Mouse (Mus musculus) frontal cortex, postnatal 36 days (tissue): ENCODE data around the gene Pramel6.
"Not testable (repeated sequence)": the region's sequence is repeated elsewhere in the genome, so short reads cannot be mapped to it uniquely, and the experiment has no call there.

Experiments used
- DNase-seq, 2 experiments: peaks; one replicate each; pipeline ENCODE4 v3.0.0; 2022; ENCODE audit warnings: low spot score in 2 of 2

Gene Pramel6

DNA sequence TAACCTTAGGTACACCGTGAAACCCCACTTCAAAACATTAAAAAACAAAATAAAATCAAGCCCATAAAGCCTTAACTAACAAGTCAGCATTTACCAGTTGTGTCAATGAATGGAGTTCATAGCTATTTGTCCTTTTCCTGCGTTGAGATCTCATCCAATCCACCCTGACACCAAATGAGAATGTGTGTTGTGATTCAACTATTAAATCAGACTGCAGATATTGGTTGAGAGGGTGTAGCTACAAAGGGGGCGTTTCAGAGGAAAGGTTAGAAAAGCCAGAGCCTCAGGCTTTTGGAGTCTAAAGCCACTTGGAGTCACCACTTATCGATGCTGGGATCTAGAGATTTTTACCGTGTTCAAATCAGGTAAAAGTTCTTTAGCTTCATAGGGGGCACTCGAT lies at the start of gene Pramel6:
Gene Pramel6 (plus strand): TSS at position 301 of the 400 bp plus-strand sequence.
- DNase-seq = no peak

DNA sequence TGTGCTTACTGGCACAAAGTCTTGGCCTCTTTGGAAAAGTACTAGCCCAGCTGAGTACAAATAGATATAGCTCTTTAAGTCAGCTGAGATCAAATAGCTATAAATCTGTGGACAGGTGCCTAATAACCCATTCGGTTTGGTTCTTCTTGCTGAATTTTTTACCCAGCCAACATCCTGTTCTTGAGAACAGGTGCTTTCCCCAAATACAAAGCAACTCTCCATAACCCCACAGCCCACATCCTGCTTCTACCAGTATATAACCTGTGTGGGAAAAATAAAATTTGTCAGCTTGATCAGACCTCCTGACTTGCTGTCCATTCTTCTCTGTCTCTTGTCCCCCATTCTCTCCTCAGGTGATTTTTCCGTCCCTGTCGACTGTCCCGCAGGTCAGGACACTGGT lies 44.6 kb upstream of the Pramel6 start:
- no peak for DNase-seq

DNA sequence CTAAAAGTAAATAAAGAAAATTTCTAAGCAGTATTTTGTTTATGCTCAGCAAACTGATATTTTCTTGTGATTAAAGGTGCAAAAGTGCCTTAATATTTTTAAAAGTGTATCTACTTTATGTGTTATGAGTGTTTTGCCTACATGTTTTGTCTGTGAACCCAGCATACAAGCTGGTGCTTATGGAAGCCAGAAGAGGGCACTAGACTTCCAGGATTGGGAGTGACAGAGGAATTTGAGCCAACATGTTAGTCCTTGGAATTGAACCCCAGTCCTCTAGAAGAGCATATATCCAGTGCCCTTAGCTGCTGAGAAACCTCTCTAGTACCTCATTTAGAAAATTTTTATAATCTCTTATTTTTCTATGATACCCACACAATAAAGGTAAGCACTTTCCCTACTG lies 26.2 kb upstream of the Pramel6 start:
- no peak for DNase-seq

DNA sequence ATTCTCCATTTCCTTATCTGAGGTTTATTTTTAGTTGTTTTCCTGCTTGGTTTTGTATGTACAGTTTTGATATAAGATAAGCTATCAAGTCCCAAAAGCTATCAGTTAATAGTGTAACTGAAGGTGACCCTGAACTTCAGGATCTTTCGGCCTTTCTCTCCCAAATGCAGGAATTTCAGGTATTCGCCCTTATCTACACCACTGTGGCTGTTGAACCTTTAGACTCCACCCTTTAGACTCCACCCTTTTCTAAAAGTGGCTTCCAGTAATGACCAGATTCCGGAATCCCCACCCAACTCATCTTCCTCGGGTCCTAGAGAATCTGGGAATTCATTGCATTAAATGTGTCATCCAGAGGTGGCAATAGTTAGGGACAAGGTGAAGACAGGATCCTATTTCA lies 25.2 kb upstream of the Pramel6 start:
- no peak for DNase-seq

DNA sequence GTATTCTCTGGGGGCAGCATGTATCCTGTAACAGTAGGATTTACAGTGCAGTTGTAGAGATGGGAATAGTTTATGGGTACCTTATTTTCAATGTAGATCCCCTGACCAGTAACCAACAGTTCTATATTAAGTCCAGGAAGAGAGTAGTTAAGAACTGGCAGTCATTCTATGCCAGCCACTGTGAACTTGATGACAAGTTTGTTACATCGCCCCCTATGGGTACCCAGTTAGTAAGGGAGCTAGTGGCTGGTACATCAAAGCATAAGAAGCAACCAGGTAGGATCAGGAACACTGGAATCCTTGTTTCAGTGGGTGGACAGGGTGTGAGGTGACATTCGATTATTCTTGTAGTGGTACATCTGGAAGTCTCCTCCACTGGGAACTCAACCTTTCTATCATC lies 24.1 kb upstream of the Pramel6 start:
- DNase-seq = no peak

DNA sequence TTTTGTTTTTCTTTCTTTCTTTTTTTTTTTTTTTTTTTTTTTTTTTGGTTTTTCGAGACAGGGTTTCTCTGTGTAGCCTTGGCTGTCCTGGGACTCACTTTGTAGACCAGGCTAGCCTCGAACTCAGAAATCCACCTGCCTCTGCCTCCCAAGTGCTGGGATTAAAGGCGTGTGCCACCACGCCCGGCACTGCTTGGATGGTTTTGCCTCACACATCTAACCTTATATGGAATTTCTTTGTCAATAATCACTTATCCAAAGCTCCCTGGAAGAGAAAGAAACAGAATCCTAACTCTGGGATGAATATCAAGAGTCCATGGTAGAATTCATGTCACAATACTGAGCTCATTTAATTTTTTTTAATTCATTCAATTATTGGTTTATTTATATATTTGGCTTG lies 9.4 kb upstream of the Pramel6 start, which contains the start of gene Pramel7:
Gene Pramel7 (minus strand): TSS at position 101 of the 400 bp plus-strand sequence.
- not testable (repeated sequence) for DNase-seq

DNA sequence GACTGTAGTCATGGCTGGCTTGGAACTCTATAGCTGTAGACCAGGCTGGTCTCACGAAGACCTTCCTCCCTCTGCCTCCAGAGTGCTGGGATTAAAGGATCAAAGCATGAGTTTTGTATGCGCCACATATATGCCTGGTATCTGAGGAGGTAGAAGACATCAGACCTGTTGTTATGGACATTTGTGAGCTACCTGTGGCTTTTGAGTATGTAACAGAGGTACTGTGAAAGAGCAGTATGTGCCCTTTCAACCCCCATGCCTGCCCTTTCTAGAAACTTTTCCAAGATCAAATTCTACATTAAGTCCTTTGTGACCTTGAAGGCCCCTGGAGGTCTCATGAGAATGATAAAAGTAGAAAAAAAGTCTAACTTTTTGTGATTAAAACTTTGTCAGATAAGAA lies 8.7 kb downstream of the Pramel6 start:
- no peak for DNase-seq

DNA sequence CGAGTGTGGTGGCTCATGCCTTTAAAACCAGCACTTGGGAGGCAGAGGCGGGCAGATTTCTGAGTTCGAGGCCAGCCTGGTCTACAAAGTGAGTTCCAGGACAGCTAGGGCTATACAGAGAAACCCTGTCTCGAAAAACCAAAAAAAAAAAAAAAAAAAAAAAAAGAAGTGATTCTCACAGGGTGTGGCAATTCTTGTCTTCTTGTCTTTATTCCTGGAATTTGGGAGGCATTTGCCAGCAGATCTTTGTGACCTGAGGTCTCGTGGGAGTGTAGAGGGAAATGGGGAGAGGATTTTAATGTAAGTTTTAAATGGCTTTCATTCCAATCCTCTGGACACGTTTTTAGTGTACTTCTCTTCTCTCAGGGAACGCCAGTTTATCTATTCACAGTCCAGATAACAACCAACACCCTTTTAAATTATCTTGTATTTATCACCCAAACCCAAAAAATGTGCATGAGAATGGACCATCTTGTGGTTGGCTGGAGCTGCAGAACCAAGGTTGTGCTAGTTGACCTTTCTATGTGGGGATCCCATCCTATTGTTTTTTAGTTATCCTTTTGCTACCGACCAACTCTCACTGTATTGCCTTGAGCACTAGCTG lies 9.2 kb downstream of the Pramel6 start:
- DNase-seq = no peak

DNA sequence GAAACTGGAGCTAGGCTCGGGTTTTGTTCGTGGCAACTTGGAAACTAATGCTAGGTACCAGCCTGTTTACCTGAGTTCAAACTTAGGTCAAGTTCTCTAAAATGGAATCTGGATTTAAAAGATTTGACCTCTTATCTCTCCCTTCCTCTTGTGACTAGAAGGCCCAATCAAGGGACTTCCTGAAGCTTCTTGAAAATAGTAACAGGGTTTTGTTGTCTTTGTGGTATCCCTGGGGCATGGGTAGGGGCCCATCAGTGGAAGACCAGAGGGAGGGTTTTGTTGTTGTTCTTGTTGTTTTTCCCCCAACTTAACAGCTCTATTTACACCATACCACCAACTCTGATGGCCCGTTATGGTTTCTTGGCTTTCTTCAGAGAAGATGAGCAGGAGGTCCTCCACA lies 10.2 kb downstream of the Pramel6 start:
- no peak for DNase-seq

DNA sequence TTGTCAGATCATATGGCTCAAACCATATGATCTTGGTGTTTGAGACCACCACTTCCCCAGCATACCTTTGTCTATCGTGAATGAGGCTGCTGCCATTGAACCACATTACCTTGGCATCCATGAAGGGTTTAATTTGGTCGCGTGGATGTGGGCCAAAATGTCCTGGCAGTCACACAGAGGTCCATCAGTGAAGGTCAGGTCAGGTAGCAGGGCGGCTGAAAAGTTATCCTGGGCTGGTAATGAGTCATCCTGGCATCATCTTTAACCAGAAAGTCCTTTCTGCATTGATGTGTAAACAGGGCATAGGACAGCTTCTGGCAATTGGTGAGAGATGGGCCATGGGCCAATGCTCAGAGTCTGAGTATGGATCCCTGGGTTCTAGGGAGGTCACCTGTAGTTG lies 14.3 kb downstream of the Pramel6 start:
- DNase-seq = no peak

DNA sequence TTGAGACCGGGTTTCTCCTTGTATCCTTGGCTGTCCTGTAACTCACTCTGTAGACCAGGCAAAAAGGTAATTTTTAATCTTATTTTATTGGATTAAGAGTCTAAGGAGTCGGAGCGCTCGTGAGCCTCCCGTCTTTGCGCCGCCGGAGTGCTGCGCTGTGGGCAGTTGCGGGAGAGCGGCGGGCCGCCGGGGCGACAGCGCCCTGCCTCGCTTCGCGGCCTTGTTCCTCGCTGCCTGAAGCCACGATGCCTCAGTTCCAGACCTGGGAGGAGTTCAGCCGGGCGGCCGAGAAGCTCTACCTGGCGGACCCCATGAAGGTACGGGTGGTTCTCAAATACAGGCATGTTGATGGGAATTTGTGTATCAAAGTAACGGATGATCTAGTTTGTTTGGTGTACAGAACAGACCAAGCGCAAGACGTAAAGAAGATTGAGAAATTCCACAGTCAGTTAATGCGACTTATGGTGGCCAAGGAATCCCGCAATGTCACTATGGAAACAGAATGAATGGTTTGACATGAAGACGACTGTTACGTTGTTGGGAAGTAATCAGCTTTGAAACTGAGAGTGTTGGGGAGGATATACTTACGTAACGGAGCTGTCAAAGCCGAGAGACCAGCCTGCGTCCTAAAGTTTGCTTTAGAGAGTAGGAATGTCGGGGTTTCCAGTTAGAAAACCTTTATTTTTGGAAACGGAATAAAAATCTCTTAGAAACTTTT lies 19.7 kb downstream of the Pramel6 start:
- peak; percentile 19 to 31 for DNase-seq

DNA sequence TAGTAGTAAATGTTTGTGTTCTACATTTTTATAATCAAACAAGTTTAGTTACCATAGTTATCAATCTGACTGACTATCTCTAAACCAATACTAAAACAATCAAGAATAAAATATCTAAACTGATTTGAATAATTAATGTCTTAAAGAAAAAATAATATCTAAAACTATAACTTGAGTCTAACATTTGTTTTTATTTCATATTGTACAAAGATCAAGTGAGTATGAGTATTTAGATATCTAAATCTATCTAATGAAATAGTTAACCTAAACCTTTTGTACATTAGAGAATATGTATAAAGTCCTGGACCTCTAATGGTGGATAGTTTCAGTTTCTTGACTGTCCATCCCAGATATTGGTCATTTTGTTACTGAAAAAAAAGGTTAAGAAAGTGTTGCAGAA lies 25.1 kb downstream of the Pramel6 start, which contains the start of gene Olfr153:
Gene Olfr153 (plus strand): TSS at position 301 of the 400 bp plus-strand sequence.
- DNase-seq = no peak

DNA sequence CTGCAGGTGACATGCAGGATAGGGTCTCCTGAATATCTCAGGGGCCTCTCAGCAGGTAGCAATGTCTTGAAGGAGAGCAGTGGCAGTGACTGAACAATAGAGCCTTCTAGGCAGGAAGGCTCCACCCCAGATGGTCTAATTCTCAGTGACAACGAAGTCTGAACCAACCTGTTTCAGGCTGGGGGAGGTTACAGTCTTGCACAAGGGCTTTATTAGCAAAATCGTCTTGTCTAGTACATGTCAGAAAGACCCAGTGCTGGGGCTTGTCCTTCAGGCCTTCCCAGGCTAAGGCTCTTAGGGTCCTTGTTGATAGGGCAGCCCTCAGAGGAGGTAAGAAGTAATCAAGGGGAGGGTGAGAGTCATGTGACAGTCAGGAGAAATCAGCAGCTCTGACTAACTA lies 28.5 kb downstream of the Pramel6 start:
- no peak for DNase-seq

DNA sequence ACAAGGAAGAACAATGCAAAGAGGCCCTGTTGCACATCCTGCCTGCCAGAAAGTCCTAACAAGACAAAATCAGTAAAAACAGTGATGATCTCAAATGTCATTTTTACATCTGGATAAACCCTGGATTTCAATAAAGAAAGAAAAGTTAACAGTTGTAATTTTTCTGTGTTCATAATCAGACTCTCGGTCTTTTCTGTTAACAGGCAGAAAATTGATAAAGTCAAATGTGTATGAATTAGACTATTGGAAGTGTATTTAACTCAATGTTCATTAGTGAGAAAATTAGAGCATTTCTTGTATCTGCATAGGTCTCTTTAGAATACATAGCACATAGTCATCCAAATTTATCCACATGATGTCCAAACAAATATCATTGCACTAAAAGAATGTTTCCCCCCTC lies 39.1 kb downstream of the Pramel6 start, which contains the start of gene Olfr1128:
Gene Olfr1128 (minus strand): TSS at position 101 of the 400 bp plus-strand sequence.
- no peak for DNase-seq
